Mouse (Mus musculus): ENCODE results near the gene Phldb3. TPM values are rescaled to one million over a fixed set of nuclear protein-coding genes. Genes with fewer than 3 reads are reported as not detected.
"Not testable (repeated sequence)": the region's sequence is repeated elsewhere in the genome, so short reads cannot be mapped to it uniquely, and the experiment has no call there.

Gene Phldb3
- polyA plus RNA-seq, 1 experiment from 2014 or later: not detected

GRCm38 (mm10) chr7:24599211-24600067 lies 11.1 kb upstream of the Phldb3 start:
- Histone ChIP-seq H3K4me2 (no peak overlapping the region), H3K27me3 (replicated peaks) (0 out of 2 replicates have a peak, but pooled peaks cover 6% of the 10 kb centered on the region), H3K27ac (no peak overlapping the region), H3K9ac (no peak overlapping the region), H3K9me3 (no peaks in the 10 kb centered on the region), H3K4me1 (peaks cover 5% of the 10 kb centered on the region; the same call in 1 of the 2 replicates), H3K4me3 (no peak overlapping the region), H3K36me3 (replicated peaks) (no peaks in the 10 kb centered on the region)
- ATAC-seq (replicated peaks): 0 out of 2 replicates have a peak, but pooled peaks have one; percentile 19
- 80% methylated on average over 15 of the region's 15 CpGs for WGBS

- Histone ChIP-seq H3K9me3 (no peaks in the 10 kb centered on the region), H3K4me2 (peak overlapping the region; percentile 36), H3K27me3 (replicated peaks) (no peaks in the 10 kb centered on the region), H3K27ac (peak overlapping the region; percentile 51), H3K9ac (no peak overlapping the region; the same call in 1 of the 2 replicates), H3K4me3 (peak overlapping the region; percentile 16), H3K4me1 (no peaks in the 10 kb centered on the region), H3K36me3 (replicated peaks) (no peaks in the 10 kb centered on the region)
- 2% methylated on average over 13 of the region's 13 CpGs for WGBS
- ATAC-seq (replicated peaks): peak; percentile 90
These were observed 9.5 kb upstream of the Phldb3 start for GRCm38 (mm10) chr7:24600941-24601597.

GRCm38 (mm10) chr7:24605561-24605960 lies 5.0 kb upstream of the Phldb3 start:
- H3K4me3 ChIP-seq: no peak overlapping the region
- WGBS: 83% methylated on average over 7 of the region's 7 CpGs
- no peaks in the 10 kb centered on the region for H3K9me3 ChIP-seq
- H3K4me1 ChIP-seq: peaks cover 4% of the 10 kb centered on the region
- no peak for ATAC-seq (replicated peaks)
- no peaks in the 10 kb centered on the region for H3K36me3 ChIP-seq (replicated peaks)
- H3K27me3 ChIP-seq (replicated peaks): peaks cover 15% of the 10 kb centered on the region
- no peak overlapping the region for H3K27ac ChIP-seq
- no peak overlapping the region for H3K9ac ChIP-seq
- H3K4me2 ChIP-seq: no peak overlapping the region

GRCm38 (mm10) chr7:24606046-24606445 lies 4.5 kb upstream of the Phldb3 start:
- H3K27me3 ChIP-seq (replicated peaks): peaks cover 20% of the 10 kb centered on the region
- H3K4me3 ChIP-seq: no peak overlapping the region
- H3K9ac ChIP-seq: no peak overlapping the region
- H3K4me2 ChIP-seq: no peak overlapping the region
- no peaks in the 10 kb centered on the region for H3K36me3 ChIP-seq (replicated peaks)
- no peak overlapping the region for H3K27ac ChIP-seq
- peaks cover 9% of the 10 kb centered on the region for H3K4me1 ChIP-seq
- no peaks in the 10 kb centered on the region for H3K9me3 ChIP-seq
- no peak for ATAC-seq (replicated peaks)
- WGBS: 80% methylated on average over 7 of the region's 7 CpGs

- Histone ChIP-seq H3K9me3 (no peaks in the 10 kb centered on the region), H3K27ac (no peak overlapping the region), H3K4me1 (peaks cover 20% of the 10 kb centered on the region), H3K9ac (no peak overlapping the region), H3K36me3 (replicated peaks) (no peaks in the 10 kb centered on the region), H3K4me2 (no peak overlapping the region), H3K4me3 (no peak overlapping the region), H3K27me3 (replicated peaks) (peaks cover 37% of the 10 kb centered on the region)
- WGBS: 49% methylated on average over 6 of the region's 6 CpGs
- ATAC-seq (replicated peaks): peak; percentile 86
These were observed 2.5 kb upstream of the Phldb3 start for GRCm38 (mm10) chr7:24608017-24608416.

- peaks cover 20% of the 10 kb centered on the region for H3K4me1 ChIP-seq
- peaks cover 43% of the 10 kb centered on the region for H3K27me3 ChIP-seq (replicated peaks)
- H3K36me3 ChIP-seq (replicated peaks): no peaks in the 10 kb centered on the region
- H3K9ac ChIP-seq: no peak overlapping the region
- H3K27ac ChIP-seq: no peak overlapping the region
- H3K4me2 ChIP-seq: no peak overlapping the region
- no peak for ATAC-seq (replicated peaks)
- H3K9me3 ChIP-seq: no peaks in the 10 kb centered on the region
- 70% methylated on average over 8 of the region's 8 CpGs for WGBS
- H3K4me3 ChIP-seq: no peak overlapping the region
These were observed 2.0 kb upstream of the Phldb3 start for GRCm38 (mm10) chr7:24608561-24608960.

GRCm38 (mm10) chr7:24610879-24611494 lies 424 bp downstream of the Phldb3 start:
- Histone ChIP-seq H3K4me2 (peak overlapping the region; percentile 42), H3K9me3 (no peaks in the 10 kb centered on the region), H3K4me3 (peak overlapping the region; percentile 22), H3K27me3 (replicated peaks) (peaks cover 45% of the 10 kb centered on the region), H3K4me1 (peaks cover 20% of the 10 kb centered on the region), H3K36me3 (replicated peaks) (no peaks in the 10 kb centered on the region), H3K9ac (no peak overlapping the region), H3K27ac (no peak overlapping the region)
- 1% methylated on average over 36 of the region's 36 CpGs for whole genome bisulfite sequencing
- no peak for ATAC-seq (replicated peaks)

GRCm38 (mm10) chr7:24611709-24612108 lies 1.1 kb downstream of the Phldb3 start:
- Histone ChIP-seq H3K4me3 (no peak overlapping the region; the same call in 1 of the 2 replicates), H3K4me2 (peak overlapping the region; percentile 42; the same call in 1 of the 2 replicates), H3K9me3 (no peaks in the 10 kb centered on the region), H3K27me3 (replicated peaks) (peaks cover 45% of the 10 kb centered on the region), H3K9ac (no peak overlapping the region), H3K27ac (no peak overlapping the region), H3K36me3 (replicated peaks) (no peaks in the 10 kb centered on the region), H3K4me1 (peaks cover 20% of the 10 kb centered on the region)
- 16% methylated on average over 7 of the region's 7 CpGs for WGBS
- ATAC-seq (replicated peaks): no peak

GRCm38 (mm10) chr7:24612308-24612910 lies 1.8 kb downstream of the Phldb3 start:
- Histone ChIP-seq H3K9ac (no peak overlapping the region), H3K27ac (no peak overlapping the region), H3K4me1 (peaks cover 20% of the 10 kb centered on the region), H3K9me3 (no peaks in the 10 kb centered on the region), H3K27me3 (replicated peaks) (peaks cover 45% of the 10 kb centered on the region), H3K4me3 (no peak overlapping the region), H3K36me3 (replicated peaks) (no peaks in the 10 kb centered on the region), H3K4me2 (peak overlapping the region; percentile 8; the same call in 1 of the 2 replicates)
- no peak for ATAC-seq (replicated peaks)
- WGBS: 3% methylated on average over 27 of the region's 27 CpGs

- no peak overlapping the region for H3K9ac ChIP-seq
- H3K4me3 ChIP-seq: no peak overlapping the region
- ATAC-seq (replicated peaks): no peak
- no peaks in the 10 kb centered on the region for H3K36me3 ChIP-seq (replicated peaks)
- H3K27me3 ChIP-seq (replicated peaks): peaks cover 37% of the 10 kb centered on the region
- H3K9me3 ChIP-seq: no peaks in the 10 kb centered on the region
- H3K4me2 ChIP-seq: no peak overlapping the region
- H3K4me1 ChIP-seq: peaks cover 20% of the 10 kb centered on the region
- WGBS: 81% methylated on average over 13 of the region's 13 CpGs
- H3K27ac ChIP-seq: no peak overlapping the region
These were observed 4.3 kb downstream of the Phldb3 start for GRCm38 (mm10) chr7:24614816-24615215.

- Histone ChIP-seq H3K4me1 (peaks cover under 1% of the 10 kb centered on the region; the same call in 1 of the 2 replicates), H3K4me3 (no peak overlapping the region), H3K36me3 (replicated peaks) (no peaks in the 10 kb centered on the region), H3K27me3 (replicated peaks) (peaks cover 10% of the 10 kb centered on the region), H3K27ac (no peak overlapping the region), H3K9me3 (no peaks in the 10 kb centered on the region), H3K4me2 (no peak overlapping the region), H3K9ac (no peak overlapping the region)
- ATAC-seq (replicated peaks): no peak
- 82% methylated on average over 8 of the region's 8 CpGs for WGBS
These were observed 7.2 kb downstream of the Phldb3 start for GRCm38 (mm10) chr7:24617763-24618162.

GRCm38 (mm10) chr7:24618374-24618773 lies 7.8 kb downstream of the Phldb3 start:
- not testable (repeated sequence) for ATAC-seq (replicated peaks); H3K27ac ChIP-seq; H3K36me3 ChIP-seq (replicated peaks); H3K4me3 ChIP-seq; H3K27me3 ChIP-seq (replicated peaks); H3K4me1 ChIP-seq; H3K9ac ChIP-seq; H3K4me2 ChIP-seq; H3K9me3 ChIP-seq
- WGBS: 88% methylated on average over 8 of the region's 8 CpGs

Measured in midbrain, embryonic 15.5 days (tissue).